Mouse (Mus musculus) lung, postnatal 0 days (tissue): ENCODE data around the gene Efcc1. TPM values are rescaled to one million over a fixed set of nuclear protein-coding genes. Genes with fewer than 3 reads are reported as not detected.
"Not testable (repeated sequence)": the region's sequence is repeated elsewhere in the genome, so short reads cannot be mapped to it uniquely, and the experiment has no call there.

Experiments
- ATAC-seq: fragments of 200-750 bp; cut with Nextera tagmentation; 2 replicates; pipeline ENCODE4 v1.8.0; 2017; ENCODE audit warnings: moderate library complexity
- DNase-seq: peaks from one replicate; pipeline ENCODE4 v3.0.0-alpha.2; 2016; ENCODE audit warnings: low spot score
- H3K27ac ChIP-seq: fragments of 300-500 bp; sonication (generic); 2 replicates; pipeline ENCODE4 v1.5.1; 2014; ENCODE audit warnings: antibody characterized with exemption, mild to moderate bottlenecking, low read length, mixed read lengths
- H3K27me3 ChIP-seq: fragments of 300-500 bp; sonication (generic); replicated peaks from 2 replicates; pipeline ENCODE4 v1.6.1; 2014; ENCODE audit warnings: low read length, mixed read lengths; ENCODE audit not compliant: insufficient read depth
- H3K36me3 ChIP-seq: fragments of 300-500 bp; sonication (generic); 2 replicates; pipeline ENCODE4 v1.6.1; 2014; ENCODE audit warnings: low read length, mixed read lengths; ENCODE audit not compliant: insufficient read depth
- H3K4me1 ChIP-seq: fragments of 300-500 bp; sonication (generic); 2 replicates; pipeline ENCODE4 v1.6.1; 2014; ENCODE audit warnings: antibody characterized with exemption, low read depth, low read length, mixed read lengths; ENCODE audit not compliant: insufficient read depth
- H3K4me2 ChIP-seq: fragments of 300-500 bp; sonication (generic); replicated peaks from 2 replicates; pipeline ENCODE4 v1.6.1; 2014; ENCODE audit warnings: low read depth, mild to moderate bottlenecking, low read length, moderate library complexity, mixed read lengths
- H3K4me3 ChIP-seq: fragments of 300-500 bp; sonication (generic); 2 replicates; pipeline ENCODE4 v1.5.1; 2014; ENCODE audit warnings: low read depth, low read length
- H3K9ac ChIP-seq: fragments of 300-500 bp; sonication (generic); replicated peaks from 2 replicates; pipeline ENCODE4 v1.6.1; 2014; ENCODE audit warnings: low read depth, mild to moderate bottlenecking
- H3K9me3 ChIP-seq: fragments of 300-500 bp; sonication (generic); 2 replicates; pipeline ENCODE4 v1.6.1; 2016; ENCODE audit warnings: low read length, mixed read lengths
- CTCF ChIP-seq: IDR thresholded peaks from 2 replicates; pipeline ENCODE4 v1.5.1; 2016; ENCODE audit warnings: antibody characterized with exemption, mild to moderate bottlenecking
- EP300 ChIP-seq: IDR thresholded peaks from 2 replicates; pipeline ENCODE4 v1.6.1; 2016; ENCODE audit warnings: antibody characterized with exemption, mild to moderate bottlenecking, control low read depth
- WGBS: fragments of 180-500 bp; shearing (Covaris S2); extraction: QIAGEN DNeasy Blood & Tissue Kit; methylation state at CpG from one replicate; pipeline ENCODE4 v1.1.7; 2014; 5-methylcytosine and 5-hydroxymethylcytosine counted together
- polyA plus RNA-seq: library from polyadenylated mRNA; unstranded; fragments of >200 nt; fragmentation: Nextera tagmentation; extraction: Ambion mirVana; gene quantifications from 2 replicates; pipeline ENCODE4 v1.2.1, GENCODE M21; 2015

Efcc1 gene
- polyA plus RNA-seq, 1 experiment from 2014 or later: 4.0 TPM

DNA sequence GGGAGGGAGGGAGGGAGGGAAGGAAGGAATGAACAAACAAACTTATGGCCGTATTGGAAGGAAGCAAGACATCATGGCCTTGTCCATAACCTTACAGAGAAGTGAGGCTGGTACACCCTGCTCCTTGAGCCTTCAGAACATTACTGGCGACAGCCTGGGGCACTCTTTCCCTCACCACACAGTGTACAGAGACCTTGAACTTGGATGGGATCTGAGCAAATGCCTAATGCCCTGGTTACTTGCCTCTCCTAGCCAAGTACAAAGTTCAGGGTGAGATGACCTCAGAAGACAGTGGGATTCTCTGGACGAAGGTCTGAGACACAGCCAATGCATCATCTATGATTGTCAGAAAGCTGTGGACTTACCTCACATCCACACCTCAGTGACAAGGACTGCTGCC, 29.2 kb downstream of the Efcc1 start:
- no peak for TF ChIP-seq EP300
- TF ChIP-seq CTCF: no peak

DNA sequence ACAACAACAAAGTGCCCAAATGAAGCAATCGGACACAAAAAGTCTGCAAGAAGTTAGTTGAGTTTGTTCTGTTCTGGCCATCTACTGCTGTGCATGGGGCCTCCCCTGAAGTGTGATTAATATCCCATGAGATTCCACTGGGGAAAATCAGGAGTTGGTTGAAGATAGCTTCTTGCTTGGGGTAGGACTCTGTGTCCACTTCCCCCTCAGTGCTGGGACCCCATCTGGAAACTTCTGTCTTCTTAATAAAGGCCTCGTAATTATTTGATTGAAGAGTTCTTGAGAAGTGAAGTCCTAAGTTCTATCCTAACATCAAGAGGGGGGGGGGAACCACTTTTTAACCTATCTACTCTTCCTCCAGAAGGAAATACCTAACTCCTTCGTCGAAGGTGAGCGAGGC, 31.5 kb downstream of the Efcc1 start:
- Histone ChIP-seq H3K27ac (no peak overlapping the region), H3K9me3 (no peaks in the 10 kb centered on the region), H3K4me2 (no peak overlapping the region), H3K4me1 (no peaks in the 10 kb centered on the region), H3K9ac (no peak overlapping the region), H3K4me3 (no peak overlapping the region), H3K27me3 (no peaks in the 10 kb centered on the region), H3K36me3 (no peaks in the 10 kb centered on the region)
- DNase-seq (no peak), ATAC-seq (no peak)
- TF ChIP-seq CTCF: no peak
- TF ChIP-seq EP300: no peak
- WGBS: 76% methylated on average over 5 of the region's 5 CpGs

More for the DNA sequence above, 29.2 kb downstream of the Efcc1 start:
- DNase-seq: no peak
- H3K27ac ChIP-seq: no peak overlapping the region
- no peaks in the 10 kb centered on the region for H3K27me3 ChIP-seq
- no peak overlapping the region for H3K4me2 ChIP-seq
- no peak for ATAC-seq
- H3K9ac ChIP-seq: no peak overlapping the region
- no peaks in the 10 kb centered on the region for H3K4me1 ChIP-seq
- no peaks in the 10 kb centered on the region for H3K36me3 ChIP-seq
- WGBS: 49% methylated on average over 3 of the region's 3 CpGs
- no peak overlapping the region for H3K4me3 ChIP-seq
- no peaks in the 10 kb centered on the region for H3K9me3 ChIP-seq

- no peak for ATAC-seq
- H3K4me1 ChIP-seq: no peaks in the 10 kb centered on the region
- no peaks in the 10 kb centered on the region for H3K36me3 ChIP-seq
- H3K4me2 ChIP-seq: no peak overlapping the region
- no peak overlapping the region for H3K27ac ChIP-seq
- DNase-seq: peak; percentile 77
- no peaks in the 10 kb centered on the region for H3K27me3 ChIP-seq
- 60% methylated on average over 4 of the region's 4 CpGs for WGBS
- no peak overlapping the region for H3K9ac ChIP-seq
- no peak for TF ChIP-seq EP300
- peak; percentile 79 for TF ChIP-seq CTCF
- H3K9me3 ChIP-seq: no peaks in the 10 kb centered on the region
- H3K4me3 ChIP-seq: no peak overlapping the region
Observed at GRCm38 (mm10) chr6:87763376-87764280, 33.0 kb downstream of the Efcc1 start.

- H3K4me3 ChIP-seq, H3K4me1 ChIP-seq, H3K27ac ChIP-seq, H3K27me3 ChIP-seq, H3K9me3 ChIP-seq, H3K4me2 ChIP-seq, DNase-seq, H3K9ac ChIP-seq, H3K36me3 ChIP-seq, ATAC-seq: not testable (repeated sequence)
- WGBS: 92% methylated on average over 2 of the region's 2 CpGs
Observed at GRCm38 (mm10) chr6:87764296-87764695, 33.6 kb downstream of the Efcc1 start.

DNA sequence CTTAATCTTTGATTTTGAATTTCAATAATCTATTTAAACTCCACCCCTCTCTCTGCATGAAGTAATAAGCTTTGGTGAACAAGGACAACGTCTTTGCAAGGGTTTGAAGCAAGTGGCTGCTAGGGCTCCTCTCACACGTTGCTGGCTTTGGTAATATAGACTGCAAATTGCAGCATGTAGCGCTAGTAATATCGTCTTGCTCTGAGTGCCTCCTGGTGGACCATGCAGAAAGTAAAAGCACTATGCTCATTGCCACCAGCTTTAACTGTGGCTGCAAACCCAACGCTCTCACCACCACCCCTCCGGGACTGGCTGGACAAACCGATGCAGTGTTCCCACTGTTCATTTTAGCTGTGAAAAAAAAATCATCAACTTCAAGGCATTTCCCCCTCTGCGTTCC, 40.0 kb downstream of the Efcc1 start:
- H3K4me1 ChIP-seq: no peaks in the 10 kb centered on the region
- DNase-seq (peak; percentile 60), ATAC-seq (peak; percentile 55)
- no peak overlapping the region for H3K4me3 ChIP-seq
- no peak overlapping the region for H3K9ac ChIP-seq
- WGBS: 42% methylated on average over 8 of the region's 8 CpGs
- no peak overlapping the region for H3K4me2 ChIP-seq
- no peaks in the 10 kb centered on the region for H3K27me3 ChIP-seq
- H3K9me3 ChIP-seq: no peaks in the 10 kb centered on the region
- TF ChIP-seq CTCF (peak; percentile 71), EP300 (no peak)
- no peaks in the 10 kb centered on the region for H3K36me3 ChIP-seq
- H3K27ac ChIP-seq: no peak overlapping the region

DNA sequence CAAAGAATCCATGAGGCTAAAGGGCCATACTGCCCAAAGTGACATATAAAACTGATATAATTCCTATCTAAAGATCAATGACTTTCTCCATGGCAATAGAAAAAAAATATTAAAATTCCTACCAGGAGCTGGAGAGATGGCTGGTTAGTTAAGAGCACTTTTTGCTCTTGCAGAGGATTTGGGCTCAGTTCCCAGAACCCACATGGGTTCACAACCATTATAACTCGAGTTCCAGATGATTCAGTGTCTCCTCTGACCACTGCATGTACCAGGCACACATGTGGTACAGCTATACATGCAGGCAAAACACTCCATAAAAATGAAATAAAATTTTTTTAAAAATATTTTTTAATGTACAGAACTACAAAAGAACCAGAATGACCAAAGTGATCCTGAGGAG, 43.8 kb downstream of the Efcc1 start:
- DNase-seq: no peak
- Histone ChIP-seq H3K9ac (no peak overlapping the region), H3K9me3 (no peaks in the 10 kb centered on the region), H3K36me3 (no peaks in the 10 kb centered on the region), H3K4me1 (no peaks in the 10 kb centered on the region), H3K27ac (no peak overlapping the region), H3K4me3 (no peak overlapping the region), H3K27me3 (no peaks in the 10 kb centered on the region), H3K4me2 (no peak overlapping the region)
- ATAC-seq: no peak
- TF ChIP-seq EP300 (no peak), CTCF (no peak)
- WGBS: 20% methylated on average over 1 of the region's 1 CpGs
